Mouse (Mus musculus) CH12.LX (cell line): ENCODE data around the gene Nr2c1.

Source experiments
- CHD1 ChIP-seq: IDR thresholded peaks from 2 replicates; pipeline ENCODE4 v1.6.1; 2012; ENCODE audit warnings: low read depth, low read length, improper control_type of control experiment, inconsistent platforms
- CTCF ChIP-seq, 2 experiments: IDR thresholded peaks in 1 of 2; conservative IDR thresholded peaks in 1 of 2; 2 replicates each; pipeline ENCODE4 v1.5.1; 2011 to 2012; ENCODE audit warnings: low read depth in 2 of 2, low read length in 2 of 2, improper control_type of control experiment in 1 of 2, inconsistent platforms in 1 of 2, mild to moderate bottlenecking in 1 of 2, moderate library complexity in 1 of 2
- EP300 ChIP-seq: IDR thresholded peaks from 2 replicates; pipeline ENCODE4 v1.6.1; 2011; ENCODE audit warnings: low read length, improper control_type of control experiment
- ETS1 ChIP-seq: conservative IDR thresholded peaks from 2 replicates; pipeline ENCODE4 v1.6.1; 2012; ENCODE audit warnings: low read depth, mild to moderate bottlenecking, inconsistent platforms, low read length, improper control_type of control experiment, moderate library complexity
- JUN ChIP-seq: IDR thresholded peaks from 2 replicates; pipeline ENCODE4 v1.6.1; 2011; ENCODE audit warnings: low read depth, mild to moderate bottlenecking, low read length, improper control_type of control experiment, moderate library complexity; ENCODE audit not compliant: insufficient read depth
- MAFK ChIP-seq: IDR thresholded peaks from 2 replicates; pipeline ENCODE4 v1.6.1; 2011; ENCODE audit warnings: low read length, improper control_type of control experiment; ENCODE audit not compliant: insufficient replicate concordance
- MAX ChIP-seq: IDR thresholded peaks from 2 replicates; pipeline ENCODE4 v1.6.1; 2011; ENCODE audit warnings: low read length, improper control_type of control experiment
- MAZ ChIP-seq: IDR thresholded peaks from 2 replicates; pipeline ENCODE4 v1.6.1; 2012; ENCODE audit warnings: low read depth, mild to moderate bottlenecking, inconsistent platforms, low read length, improper control_type of control experiment, moderate library complexity
- NELFE ChIP-seq: IDR thresholded peaks from 2 replicates; pipeline ENCODE4 v1.6.1; 2011; ENCODE audit warnings: low read depth, low read length, improper control_type of control experiment
- POLR2A ChIP-seq: IDR thresholded peaks from 2 replicates; pipeline ENCODE4 v1.6.1; 2011; ENCODE audit warnings: low read depth, mild to moderate bottlenecking, improper control_type of control experiment, low read length
- RAD21 ChIP-seq: IDR thresholded peaks from 2 replicates; pipeline ENCODE4 v1.6.1; 2011; ENCODE audit warnings: low read depth, mild to moderate bottlenecking, low read length, improper control_type of control experiment, moderate library complexity
- USF1 ChIP-seq: IDR thresholded peaks from 2 replicates; pipeline ENCODE4 v1.6.1; 2014; ENCODE audit warnings: low read depth, mild to moderate bottlenecking, inconsistent platforms, low read length, improper control_type of control experiment
- ZKSCAN1 ChIP-seq: IDR thresholded peaks from 2 replicates; pipeline ENCODE4 v1.6.1; 2012; ENCODE audit warnings: low read depth, inconsistent platforms, low read length, improper control_type of control experiment, borderline replicate concordance
- ZNF384 ChIP-seq: IDR thresholded peaks from 2 replicates; pipeline ENCODE4 v1.6.1; 2012; ENCODE audit warnings: low read depth, low read length, improper control_type of control experiment, inconsistent platforms

DNA sequence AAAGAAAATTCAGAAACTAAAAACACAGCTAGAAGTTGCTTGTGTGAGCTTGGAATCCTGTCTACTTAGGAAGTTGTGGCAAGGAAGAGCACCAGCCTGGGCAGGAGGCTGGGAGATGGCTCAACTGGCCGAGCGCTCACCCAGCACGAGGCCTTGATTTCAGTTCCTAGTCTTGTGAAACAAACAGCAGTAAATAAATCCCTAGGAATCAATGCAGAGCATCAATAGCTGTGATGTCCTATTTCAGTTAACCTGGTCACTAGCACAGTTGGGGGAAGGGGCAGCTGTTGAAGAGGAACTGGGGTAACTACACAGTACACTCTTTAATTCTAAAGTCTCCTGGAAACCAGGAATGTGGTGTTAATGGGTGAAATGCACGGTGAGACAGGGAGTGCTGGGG, 57.1 kb downstream of the Nr2c1 start:
- TF ChIP-seq ZKSCAN1 (no peak), EP300 (no peak), CTCF (conservative IDR thresholded peaks at IDR 0.05 in 1 of 2, IDR thresholded peaks at IDR 0.05 in 1 of 2; ENCODE audit: low read depth in 2 of 2, low read length in 2 of 2) (no peak), JUN (no peak), NELFE (no peak), ETS1 (no peak), ZNF384 (no peak), POLR2A (no peak), USF1 (no peak), MAZ (no peak), MAX (no peak), RAD21 (no peak), MAFK (no peak), CHD1 (no peak)
